Mouse (Mus musculus) layer of hippocampus, postnatal 10 days (tissue): Measurements from ENCODE around the gene Ino80b. TPM values are rescaled to one million over a fixed set of nuclear protein-coding genes. Genes with fewer than 3 reads are reported as not detected.

Experiments used
- DNase-seq, 2 experiments: peaks; one replicate each; pipeline ENCODE4 v3.0.0; 2021; ENCODE audit warnings: low spot score in 2 of 2
- total RNA-seq, 2 experiments: library from RNA; stranded (reverse); gene quantifications; 2 replicates each; pipeline ENCODE4 v1.2.3; 2021

Ino80b gene
- total RNA-seq, 2 experiments from 2014 or later: 21.6 to 22.6 TPM

DNA sequence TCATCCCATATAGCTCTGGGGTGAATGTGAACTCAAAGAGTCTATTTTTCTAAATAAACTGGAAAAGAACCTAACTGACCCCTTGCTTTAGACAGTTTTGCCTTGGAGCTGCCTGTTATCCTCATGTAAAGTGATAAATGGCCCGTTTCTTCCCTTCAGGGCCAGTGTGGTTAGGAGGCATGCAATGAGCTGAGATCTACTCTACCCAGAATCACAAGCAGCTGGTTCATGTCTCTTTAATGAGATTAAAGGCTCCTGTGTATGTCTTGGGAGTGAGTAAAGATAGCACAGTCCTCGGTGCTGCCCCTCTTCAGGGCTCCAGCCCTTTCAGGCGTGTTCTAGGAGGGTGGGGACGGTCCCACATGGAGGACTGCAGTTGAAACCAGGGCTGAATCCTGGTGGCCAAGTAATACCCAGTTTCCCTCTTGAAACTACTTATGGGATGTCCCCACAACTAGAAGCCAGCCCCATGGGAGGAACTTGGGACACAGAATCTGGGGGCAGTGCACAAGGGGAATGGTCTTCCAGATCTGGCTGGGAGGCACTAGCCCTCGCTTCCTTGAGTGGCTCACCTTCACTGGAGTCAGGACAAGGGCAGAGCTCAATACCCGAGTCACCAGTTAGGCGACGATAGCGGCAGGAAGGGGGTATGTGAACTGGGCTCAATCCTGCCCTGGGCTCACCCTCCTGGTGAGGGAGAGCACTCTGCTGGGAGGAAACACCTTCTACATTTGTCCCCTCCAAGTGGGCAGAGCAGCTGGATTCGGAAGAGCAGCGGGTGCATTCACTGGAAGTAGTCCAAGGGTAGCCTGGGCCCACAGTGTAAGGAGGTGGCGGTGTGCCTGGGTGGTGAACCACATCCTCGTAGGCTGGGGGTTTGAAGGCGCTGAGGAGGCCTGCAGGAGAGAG, 6.2 kb downstream of the Ino80b start:
- DNase-seq: no peak

GRCm38 (mm10) chr6:83118369-83118768, 6.9 kb downstream of the Ino80b start:
- no peak for DNase-seq

- DNase-seq: no peak
These were observed 7.6 kb downstream of the Ino80b start for GRCm38 (mm10) chr6:83117616-83118015.

- DNase-seq: no peak
These were observed 8.1 kb downstream of the Ino80b start for GRCm38 (mm10) chr6:83117165-83117438.

GRCm38 (mm10) chr6:83116373-83117164, 8.7 kb downstream of the Ino80b start:
- DNase-seq: no peak

- no peak for DNase-seq
These were observed 9.4 kb downstream of the Ino80b start for GRCm38 (mm10) chr6:83115682-83116372.

DNA sequence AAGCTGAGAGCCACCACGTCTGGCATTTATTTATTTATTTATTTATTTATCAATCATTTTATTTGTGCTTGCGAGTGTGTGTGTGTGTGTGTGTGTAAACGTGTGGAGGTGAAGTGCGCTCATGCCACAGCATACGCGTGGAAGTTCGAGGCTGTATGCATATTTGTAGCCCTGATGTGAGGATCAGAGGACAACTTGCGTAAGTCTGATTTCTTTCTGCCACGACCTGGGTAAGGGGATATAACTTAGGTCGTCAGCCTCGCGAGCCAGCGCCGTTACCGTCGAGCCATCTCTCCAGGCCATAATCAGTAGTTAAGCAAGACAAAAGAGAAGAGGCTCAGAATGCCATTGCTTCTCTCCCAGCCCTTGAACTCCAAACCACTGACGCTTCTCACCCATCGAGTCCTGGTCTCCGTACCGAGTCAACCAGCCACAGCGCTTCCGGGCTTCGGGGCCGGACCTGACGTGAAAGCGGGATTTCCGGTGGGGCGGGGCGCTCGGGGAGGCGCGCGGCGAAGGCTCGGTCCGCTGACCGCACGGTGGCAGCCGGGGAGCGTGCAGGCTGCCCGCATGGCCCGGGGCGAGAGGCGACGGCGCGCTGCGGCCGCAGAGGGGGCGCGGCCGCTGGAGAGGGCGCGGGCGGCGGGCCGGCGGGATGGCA, 10.1 kb downstream of the Ino80b start, which contains the start of gene Mogs:
TSS of gene Mogs (plus strand) at position 486 of the 661 bp plus-strand sequence.
- DNase-seq: peak; percentile 91 to 94

GRCm38 (mm10) chr6:83111510-83112136, 13.6 kb downstream of the Ino80b start:
- no peak for DNase-seq

- DNase-seq: peak; percentile 82 to 84
These were observed 16.2 kb downstream of the Ino80b start, which contains the start of gene Mrpl53 for GRCm38 (mm10) chr6:83108762-83109668. TSS of gene Mrpl53 (plus strand) at chr6:83109040.

DNA sequence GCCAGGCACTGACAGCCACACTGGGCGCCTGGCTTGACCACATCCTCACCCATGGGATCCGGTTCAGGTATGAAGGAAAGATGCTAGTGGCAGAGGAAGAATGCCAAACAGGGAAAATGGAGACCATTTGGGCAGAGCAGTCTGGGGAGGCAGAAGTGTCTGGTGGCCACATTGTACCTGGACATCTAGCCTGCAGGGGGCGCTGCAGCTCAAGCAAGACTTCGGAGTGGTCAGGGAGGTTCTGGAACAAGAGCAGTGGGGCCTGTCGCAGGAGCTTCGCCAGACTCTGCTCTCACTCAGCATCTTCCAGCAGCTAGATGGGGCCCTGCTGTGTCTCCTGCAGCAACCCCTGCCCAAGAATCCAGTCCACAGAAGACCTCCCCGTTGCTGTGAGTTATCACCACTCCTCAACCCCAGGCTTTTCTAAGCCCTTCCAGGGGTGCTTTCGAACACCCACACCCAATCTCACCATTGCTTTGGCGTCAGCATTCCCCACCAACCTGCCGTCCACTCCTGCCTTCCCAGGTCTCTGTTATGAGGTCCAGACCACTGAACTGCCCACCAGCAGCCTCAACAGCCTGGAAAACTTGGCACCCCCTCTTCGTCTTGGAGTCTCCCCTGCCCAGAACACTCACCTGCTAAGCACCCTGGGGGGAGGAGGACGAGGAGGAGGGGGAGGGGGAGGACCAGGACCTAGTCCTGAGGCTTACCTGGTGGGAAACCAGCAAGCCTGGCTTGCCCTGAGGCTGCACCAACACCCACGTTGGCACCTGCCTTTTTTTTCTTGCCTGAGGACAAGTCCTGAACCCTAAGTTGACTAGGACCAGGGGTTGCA, 17.4 kb downstream of the Ino80b start:
- peak; percentile 77 to 78 for DNase-seq

- no peak for DNase-seq
These were observed 21.1 kb downstream of the Ino80b start for GRCm38 (mm10) chr6:83104158-83104557.

- DNase-seq: peak in 1 of 2 experiments; percentile 17
These were observed 22.0 kb downstream of the Ino80b start for GRCm38 (mm10) chr6:83103130-83103650.

DNA sequence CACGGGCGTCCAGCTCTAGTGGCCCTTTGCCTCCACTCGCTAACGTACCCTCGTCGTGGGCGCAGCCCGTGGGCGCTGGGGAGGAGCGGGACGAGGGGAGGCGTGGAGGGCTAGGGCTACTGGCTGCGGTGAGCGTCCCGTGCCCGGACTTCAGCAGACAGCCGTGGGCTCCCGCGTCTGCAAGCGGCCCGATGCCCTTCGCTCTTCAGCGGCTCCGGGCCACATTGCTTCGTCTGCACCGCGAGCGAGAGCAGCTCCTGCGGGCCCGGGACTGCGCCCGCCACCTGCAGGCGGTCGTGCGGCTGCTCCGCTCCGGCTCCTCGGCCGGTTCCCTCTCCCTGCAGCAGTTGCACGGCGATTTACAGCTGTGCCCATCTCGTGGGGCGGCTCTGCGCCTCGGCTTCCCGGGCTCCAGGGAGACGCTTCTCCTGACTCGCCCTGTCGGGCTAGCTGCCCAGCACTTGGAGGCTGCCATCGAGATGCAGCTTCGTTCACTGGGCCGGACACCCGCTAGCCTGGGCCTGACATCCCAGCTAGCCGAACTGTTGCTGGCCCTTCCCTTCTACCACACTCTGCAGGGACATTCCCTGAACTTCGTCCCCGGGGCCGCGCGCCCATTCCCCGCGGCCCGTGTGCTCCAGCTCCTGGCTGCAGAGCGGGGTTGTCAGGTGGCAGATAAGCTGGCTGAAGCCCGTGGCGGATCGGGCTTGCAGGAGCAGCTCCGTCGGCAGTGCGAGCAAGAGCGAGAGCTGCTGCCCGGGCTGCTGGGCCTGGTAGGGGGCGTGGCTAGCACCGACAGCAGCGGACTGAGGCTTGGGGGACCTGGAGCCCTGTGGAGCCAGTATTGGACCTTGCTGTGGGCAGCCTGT, 23.3 kb downstream of the Ino80b start:
- peak; percentile 63 to 75 for DNase-seq

- DNase-seq: peak; percentile 86 to 90
These were observed 23.9 kb downstream of the Ino80b start, which contains the start of the genes Ccdc142 and Gm42688 for GRCm38 (mm10) chr6:83101316-83101687. TSS of gene Ccdc142 (plus strand) at chr6:83101601. TSS of gene Gm42688 (plus strand) at chr6:83101617.

DNA sequence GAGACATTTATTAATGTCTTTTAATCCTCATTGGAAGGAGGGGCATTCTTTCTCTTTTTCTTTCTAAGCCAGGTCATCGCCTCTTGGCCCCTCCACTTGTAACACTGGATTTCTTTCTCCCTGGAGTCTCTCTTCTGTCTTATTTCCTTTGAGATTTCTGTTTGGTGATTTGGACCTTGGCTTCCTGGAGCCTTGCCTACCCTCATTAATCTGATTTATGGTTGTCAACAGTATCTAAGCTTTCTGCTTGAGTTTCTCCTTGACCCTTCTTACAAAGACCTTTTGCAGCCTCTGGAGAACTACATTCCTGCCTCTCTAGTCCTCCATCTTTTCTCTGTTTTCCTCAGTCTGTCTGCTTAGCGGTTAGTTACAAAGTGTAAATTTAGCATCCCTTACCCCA, 26.8 kb downstream of the Ino80b start:
- DNase-seq: no peak

DNA sequence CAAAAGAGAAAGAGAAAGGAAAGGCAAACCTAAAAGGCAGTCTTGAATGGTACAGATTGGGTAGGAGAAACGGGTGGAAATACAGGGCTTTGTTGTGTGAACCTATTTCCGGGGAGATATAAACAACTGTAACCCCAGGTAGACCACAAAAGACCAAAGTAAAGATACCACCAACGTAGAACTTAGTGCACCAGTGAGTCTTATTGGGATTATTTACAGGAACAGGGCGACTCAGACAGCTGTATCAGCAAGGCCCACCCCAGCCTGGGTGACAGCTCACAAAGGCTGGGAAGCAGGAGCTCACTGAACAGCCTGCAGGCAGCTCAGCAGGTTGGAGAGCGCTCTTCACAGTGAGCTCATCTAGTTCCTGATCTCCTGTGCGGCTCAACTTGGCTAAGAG, 29.3 kb downstream of the Ino80b start:
- DNase-seq: no peak

DNA sequence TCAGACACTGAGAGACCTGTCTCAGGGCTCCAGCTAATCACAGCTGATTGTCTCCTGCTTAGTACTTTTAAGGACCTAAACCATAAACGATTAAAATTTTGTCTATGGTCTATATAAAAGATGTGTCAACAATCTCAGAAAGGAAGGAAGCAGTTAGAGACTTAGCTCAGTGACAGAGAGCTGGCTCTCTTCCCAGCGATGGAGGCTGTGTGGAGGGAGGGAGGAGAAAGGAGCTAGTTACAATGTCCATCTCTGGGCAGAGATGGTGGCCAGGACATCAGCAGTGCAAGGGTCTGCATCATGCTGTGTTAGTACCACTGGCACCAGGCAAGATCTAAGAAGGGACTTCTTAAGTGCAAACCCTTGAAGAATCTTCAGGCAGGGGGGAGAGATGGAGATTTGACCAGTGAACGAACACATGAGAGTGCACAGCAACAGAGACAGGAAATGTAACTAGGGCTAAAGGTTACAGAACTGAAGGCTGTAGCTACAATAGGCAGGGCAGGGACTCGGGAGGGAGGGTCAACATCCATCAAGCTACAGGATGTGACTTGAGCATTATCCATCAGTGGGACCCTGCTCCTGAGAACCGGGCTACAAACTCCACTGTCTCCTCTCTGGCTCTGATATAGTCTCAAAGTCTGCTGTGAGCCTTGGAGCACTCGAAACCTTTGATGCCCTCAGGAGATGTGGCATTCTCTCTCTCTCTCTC, 32.7 kb downstream of the Ino80b start:
- DNase-seq: no peak
